Mouse (Mus musculus): Measurements from ENCODE around the gene Slc9a3.

The Slc9a3 gene

DNA sequence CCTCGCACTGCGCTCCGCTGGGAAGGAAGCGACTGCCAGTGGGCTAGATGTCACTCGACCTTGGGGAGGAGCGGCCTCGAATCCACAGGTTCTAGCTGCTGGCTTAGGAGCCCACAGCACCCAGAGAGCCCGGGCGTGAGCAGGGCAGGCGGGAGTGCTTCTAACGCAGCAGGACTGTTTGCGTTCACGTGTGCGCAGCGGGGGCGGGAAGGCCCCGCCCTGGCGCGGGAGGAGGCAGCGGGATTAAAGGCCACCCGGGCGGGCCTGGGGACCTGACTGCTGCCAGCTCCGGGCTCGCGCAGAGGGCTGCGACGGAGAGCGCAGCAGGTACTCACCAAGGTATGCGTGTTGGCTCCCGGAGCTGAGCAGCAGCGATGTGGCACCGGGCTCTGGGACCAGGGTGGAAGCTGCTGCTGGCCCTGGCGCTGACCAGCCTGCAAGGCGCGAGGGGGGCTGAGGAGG lies at the start of gene Slc9a3:
Slc9a3 (plus strand) TSS at position 317 of the 462 bp plus-strand sequence.
- no peak for TF ChIP-seq GATA4 (IDR thresholded peaks at IDR 0.05; ENCODE audit: insufficient replicate concordance, low read length)

DNA sequence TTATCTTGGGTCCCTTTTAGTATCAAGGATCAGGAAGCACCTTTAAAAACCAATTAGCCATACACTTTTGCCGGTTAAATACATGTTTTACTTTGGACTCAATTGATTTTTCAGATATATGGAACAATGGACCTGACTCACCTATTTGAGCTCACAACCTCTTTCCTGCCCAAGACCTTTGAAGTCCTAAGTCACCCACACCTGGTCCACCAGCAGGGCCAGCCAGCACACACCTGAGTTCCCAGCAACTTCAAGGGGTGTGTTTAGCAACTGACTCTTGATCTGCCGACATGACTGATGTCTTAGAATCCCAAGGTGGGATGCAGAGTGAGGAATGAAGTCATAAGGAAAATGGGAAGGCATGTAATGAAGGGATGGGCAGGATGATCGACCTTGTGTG lies 49.5 kb upstream of the Slc9a3 start:
- TF ChIP-seq GATA4 (IDR thresholded peaks at IDR 0.05; ENCODE audit: insufficient replicate concordance, low read length) = no peak

DNA sequence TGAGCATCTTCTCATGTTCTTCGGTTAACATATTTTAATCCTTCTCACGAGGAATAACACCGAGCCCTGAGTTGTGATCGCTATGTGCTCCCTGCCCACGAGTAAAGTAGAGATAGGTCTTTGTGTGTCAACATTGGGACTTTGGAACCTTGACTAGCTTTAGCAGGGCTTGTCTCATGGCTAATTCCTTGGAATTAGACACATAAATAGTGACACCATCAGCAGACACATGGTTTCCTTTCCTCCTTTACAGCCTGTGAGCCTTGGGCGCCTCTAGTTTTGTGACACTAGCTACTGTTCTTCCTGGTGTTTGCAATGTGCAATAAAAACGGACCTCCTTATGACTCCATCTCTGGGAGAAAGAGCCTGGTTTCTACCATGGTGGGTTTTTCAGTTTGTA lies 47.9 kb upstream of the Slc9a3 start:
- TF ChIP-seq GATA4 (IDR thresholded peaks at IDR 0.05; ENCODE audit: insufficient replicate concordance, low read length) = no peak

DNA sequence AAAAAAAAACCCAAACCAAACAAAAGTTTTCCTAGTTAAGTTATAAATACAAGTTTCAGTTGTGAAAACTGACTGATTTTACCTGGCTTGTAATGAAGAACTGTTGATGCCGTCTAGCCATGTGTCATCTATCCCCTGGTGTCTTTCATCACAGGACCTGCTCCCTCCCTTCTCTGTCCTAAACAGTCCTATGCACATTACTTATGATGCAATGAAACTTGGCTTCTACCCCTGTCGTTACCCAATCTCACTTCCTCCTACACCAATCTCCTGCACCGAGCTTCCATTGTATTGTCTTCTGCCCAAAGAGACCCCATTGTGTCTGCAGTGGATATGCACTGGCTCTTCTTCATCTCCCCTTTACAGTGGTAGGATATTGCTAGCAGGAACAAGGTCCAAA lies 31.0 kb upstream of the Slc9a3 start:
- no peak for TF ChIP-seq GATA4 (IDR thresholded peaks at IDR 0.05; ENCODE audit: insufficient replicate concordance, low read length)

DNA sequence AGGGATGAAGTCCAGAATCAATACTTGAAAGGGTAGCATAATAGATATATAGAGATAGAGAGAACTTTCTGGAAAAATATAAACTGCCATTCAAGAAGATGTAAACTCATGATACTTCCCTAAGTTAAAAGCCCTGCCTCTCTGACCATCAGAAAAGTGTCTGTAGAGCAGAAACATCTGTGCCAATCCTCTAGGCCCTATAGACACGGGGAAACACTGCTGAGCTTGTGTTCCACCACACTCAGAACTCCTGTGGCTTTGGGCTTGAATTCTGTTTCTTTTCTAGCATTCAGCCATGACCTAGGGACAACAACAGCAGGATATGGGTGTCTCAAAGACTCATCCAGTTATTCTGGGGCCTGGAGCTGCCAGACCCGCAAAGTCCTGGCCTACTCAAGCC lies 25.3 kb upstream of the Slc9a3 start:
- TF ChIP-seq GATA4 (IDR thresholded peaks at IDR 0.05; ENCODE audit: insufficient replicate concordance, low read length) = no peak

DNA sequence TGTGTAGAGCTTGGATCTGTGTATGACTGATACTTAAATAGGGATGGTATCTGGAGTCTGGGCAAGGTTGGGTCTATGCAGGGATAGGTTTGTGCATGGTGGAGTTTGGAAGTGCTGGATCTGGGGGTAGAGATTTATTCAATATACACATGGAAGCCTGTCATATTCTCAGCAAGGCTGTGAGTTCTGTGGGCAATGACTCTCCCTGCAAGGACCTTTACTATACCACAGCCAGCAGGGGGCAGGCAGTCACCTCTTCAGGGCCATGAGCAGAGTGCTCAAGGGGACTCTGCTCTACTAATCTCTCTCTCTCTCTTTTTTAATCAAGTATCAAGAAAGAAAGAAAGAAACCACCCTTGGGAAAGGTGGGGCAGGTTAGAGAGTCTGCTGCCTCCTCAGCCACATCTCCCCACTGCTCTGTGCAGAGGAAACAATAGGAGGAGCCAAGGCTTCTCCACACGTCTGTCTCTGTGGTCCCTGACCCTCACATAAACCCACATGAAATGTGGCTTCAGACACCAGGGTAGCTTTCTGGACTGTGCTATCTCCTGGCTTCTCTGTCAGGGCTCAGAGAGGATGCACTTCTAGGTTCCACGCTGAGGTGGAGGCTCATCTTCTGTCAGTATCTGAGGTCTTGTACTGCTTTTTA lies 24.4 kb upstream of the Slc9a3 start:
- TF ChIP-seq GATA4 (IDR thresholded peaks at IDR 0.05; ENCODE audit: insufficient replicate concordance, low read length) = no peak

DNA sequence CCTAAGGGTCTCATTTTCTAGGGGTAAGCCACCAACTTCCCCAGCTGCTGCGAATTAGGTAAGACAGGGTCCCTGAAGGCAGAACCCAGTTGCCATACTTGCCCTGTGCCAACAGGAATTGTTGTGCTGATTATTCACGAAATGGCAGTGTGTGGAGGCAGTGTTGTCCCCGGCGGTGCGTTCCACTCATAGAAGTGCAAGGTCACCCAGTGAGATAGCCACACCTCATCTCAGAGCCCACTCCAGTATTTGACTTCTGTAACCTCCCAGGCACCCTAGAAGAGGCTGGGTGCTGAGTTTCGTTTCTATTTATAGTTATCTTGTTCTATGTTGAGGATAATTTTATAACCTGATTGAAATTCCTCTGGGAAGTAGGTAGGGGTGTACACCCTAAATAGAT lies 22.3 kb upstream of the Slc9a3 start:
- TF ChIP-seq GATA4 (IDR thresholded peaks at IDR 0.05; ENCODE audit: insufficient replicate concordance, low read length) = no peak

DNA sequence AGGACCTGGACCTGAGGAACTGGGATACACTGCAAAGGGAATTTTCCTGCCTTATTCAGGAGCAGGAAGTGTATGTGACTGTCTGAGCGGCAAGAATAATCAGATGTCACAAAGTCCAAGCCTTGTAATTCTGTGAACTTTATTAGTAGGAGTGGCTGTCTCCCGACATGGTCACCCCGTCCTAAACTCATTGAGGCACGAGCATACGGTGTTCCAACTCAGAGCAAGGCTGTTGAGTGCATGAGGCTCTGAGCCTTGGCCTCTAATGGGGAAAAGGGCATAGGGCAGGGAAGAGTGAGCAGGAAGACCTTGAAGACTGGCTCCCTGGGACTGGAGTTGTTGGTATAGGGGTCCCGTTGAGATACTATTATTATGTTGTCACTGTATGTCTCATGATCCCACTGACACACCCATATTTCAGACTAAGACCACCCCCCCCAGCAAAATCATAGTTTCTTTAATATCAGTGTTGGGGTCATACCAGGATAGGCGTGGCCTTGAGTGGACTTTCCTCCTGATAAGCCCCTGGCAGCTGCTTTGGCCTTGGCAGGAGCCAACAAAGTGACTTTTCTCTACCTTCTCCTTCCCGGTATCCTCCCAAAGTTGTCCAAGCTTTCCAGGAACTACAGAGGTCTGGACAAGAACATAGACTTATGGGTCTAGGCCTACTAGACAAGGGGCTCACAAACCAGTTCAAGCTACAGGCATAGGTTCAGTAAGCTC lies 19.0 kb upstream of the Slc9a3 start:
- TF ChIP-seq GATA4 (IDR thresholded peaks at IDR 0.05; ENCODE audit: insufficient replicate concordance, low read length) = no peak

DNA sequence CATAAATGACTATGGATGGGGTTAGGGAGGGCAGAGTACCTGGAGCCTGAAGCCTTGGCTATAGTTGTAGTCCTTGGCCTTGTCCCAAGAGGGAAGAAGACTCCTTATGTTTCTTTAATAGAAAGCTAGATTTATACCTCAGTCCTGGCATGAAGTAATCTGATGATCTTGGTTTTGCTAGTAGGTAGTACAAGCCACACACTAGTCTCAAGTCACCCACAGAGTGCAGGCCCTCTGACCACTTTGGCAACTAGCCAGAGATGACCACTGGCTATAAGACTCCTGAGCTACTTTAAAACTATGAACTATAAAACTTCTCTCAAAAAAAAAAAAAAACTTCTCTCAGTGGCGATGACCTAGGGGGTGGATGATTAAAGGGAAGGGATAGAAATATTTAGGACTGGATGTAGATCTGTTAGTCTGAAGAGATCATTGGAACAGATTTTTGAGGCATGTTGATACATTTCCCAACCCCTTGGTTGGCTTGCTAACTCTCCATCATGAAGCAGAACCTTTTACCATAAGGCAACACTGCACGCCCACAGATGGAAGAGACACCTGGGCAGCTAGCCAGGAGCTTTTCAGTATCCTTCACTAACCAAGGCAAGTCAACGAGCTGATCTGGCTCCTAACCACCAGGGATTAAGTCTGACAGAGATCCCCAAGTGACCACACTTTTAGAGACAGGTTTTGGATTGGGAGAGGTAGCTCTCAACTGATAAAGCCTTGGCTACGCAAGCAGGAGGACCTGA lies 18.2 kb upstream of the Slc9a3 start:
- no peak for TF ChIP-seq GATA4 (IDR thresholded peaks at IDR 0.05; ENCODE audit: insufficient replicate concordance, low read length)

DNA sequence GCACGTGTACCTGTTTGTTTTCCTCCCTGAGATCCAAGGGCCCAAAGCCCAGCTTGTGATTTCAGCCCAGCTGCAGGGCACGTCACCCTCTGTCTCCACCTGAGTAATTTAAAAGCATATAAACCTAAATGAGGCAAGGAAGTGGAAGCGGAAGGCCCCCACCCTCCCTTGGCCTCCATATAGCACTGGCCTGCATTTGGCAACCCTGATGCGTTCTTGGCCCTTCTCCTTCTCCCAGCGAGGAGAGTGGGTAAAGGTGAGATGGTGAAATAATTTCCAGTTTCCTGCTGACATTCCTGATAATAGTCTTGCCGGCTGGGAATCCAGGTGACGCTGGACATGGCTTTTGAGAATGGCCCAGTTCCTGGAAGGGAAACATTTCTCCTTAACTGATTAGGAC lies 16.8 kb upstream of the Slc9a3 start:
- no peak for TF ChIP-seq GATA4 (IDR thresholded peaks at IDR 0.05; ENCODE audit: insufficient replicate concordance, low read length)

DNA sequence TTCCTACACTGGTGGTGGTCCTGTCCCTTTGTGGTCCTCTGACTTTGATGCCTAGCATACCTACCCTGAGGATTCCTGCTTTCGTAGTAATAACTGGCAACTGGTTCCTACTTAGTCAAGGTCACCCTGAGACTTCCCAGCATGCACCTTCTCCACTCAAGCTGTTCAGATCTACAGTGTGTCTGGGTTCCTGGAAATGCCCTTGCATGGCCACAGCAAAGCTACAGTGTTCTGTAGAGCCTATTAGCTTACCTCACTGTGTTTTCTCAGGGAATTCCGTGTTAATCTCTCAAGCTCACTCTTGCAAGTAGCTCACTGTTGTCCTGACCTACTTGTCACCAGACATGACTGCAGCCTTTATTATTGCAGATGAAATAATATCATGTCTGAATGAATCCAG lies 13.8 kb upstream of the Slc9a3 start:
- TF ChIP-seq GATA4 (IDR thresholded peaks at IDR 0.05; ENCODE audit: insufficient replicate concordance, low read length) = no peak

DNA sequence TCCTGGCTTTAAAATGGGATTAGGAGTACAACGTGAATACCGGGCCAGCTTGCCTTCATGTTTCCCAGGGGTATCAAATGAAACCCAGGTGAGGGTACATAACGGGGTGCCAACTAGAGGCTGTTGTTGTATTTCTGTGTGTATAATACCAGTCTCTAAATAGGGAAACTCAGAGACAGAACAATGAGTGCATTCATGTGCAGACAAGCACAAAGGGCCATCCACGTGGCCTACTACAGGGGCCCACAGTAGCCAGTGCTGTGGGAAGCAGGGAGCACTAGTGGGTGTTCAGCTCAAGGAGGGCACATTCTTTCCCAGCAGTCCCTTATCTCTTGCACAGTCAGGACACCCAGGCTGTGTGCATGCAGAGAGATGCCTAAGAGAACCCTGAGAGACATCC lies 8.7 kb upstream of the Slc9a3 start:
- no peak for TF ChIP-seq GATA4 (IDR thresholded peaks at IDR 0.05; ENCODE audit: insufficient replicate concordance, low read length)

DNA sequence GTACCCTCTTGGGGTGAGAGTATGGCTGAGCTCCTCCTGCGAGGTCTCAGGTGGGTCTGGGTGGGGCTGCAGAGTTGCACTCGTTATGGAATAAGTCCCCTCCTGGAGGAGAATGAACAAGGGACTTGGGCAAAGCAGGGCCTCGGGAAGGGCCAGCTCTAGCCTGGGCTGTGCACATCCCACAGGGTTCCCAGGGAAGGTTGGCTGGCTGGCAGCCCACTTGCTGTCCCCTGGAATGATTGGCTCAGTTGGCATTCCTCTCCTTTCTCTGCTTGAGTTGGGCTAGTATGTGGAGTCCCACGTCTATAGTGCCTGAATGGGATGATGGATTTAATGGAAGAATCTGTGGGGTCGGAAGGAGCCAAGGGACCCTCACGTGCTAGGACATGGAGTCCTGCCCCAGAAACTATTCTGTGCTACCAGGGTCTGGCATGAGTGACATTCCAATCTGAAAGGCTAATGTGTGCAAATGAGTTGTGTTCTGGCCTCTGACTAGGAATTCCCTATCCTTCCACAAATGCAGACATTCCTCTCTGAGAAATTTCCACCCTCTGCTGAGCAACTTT lies 7.5 kb upstream of the Slc9a3 start:
- TF ChIP-seq GATA4 (IDR thresholded peaks at IDR 0.05; ENCODE audit: insufficient replicate concordance, low read length) = no peak

DNA sequence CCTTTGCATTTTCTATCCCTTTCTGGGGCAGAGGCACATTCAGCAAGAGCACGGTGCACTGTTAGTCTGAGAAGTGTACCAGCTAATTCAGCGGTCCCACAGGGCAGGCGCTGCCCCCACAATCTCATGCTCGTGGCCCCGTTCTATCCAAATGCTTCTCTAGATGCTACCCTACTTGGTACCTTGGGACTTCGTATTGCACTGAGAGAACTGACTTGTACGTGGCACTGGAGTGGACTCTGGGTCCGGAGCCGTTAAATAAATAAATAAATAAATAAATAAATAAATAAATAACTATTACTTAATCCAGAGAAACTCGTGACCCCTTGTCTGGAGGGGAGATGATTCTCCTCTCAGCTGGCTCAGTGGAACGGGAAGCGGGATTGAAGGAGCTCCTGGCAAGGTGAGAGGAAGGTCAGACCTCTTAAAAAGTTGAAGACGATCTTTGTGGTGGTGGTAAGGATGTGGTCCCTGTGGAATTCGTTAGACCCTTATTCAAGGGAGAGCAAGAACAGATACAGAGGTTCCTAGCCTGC lies 606 bp downstream of the Slc9a3 start:
- TF ChIP-seq GATA4 (IDR thresholded peaks at IDR 0.05; ENCODE audit: insufficient replicate concordance, low read length) = no peak

DNA sequence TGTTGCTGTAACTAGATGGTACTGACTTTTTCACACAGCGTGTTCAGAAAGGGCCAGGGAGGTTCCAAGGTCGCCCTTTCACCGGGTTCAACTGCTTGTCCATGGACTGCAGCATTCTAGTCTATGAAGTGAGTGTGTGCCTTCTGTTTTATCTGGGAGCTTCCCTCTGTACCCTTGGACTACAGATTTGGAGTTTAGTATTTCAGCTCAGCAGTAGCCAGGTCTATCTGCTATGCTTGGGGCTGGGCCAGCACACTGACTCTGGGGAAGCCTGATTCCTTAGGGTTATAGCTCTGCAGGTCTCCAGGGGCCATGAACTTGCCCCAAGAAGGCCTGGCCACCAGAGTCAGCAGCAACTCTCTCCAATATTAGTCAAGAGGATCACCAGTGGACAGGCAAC lies 1.4 kb downstream of the Slc9a3 start:
- TF ChIP-seq GATA4 (IDR thresholded peaks at IDR 0.05; ENCODE audit: insufficient replicate concordance, low read length) = no peak

Measured in liver, adult (tissue).